Mouse (Mus musculus) CH12.LX (cell line): ENCODE data around the gene Gm49450. TPM values are rescaled to one million over a fixed set of nuclear protein-coding genes. Genes with fewer than 3 reads are reported as not detected.

Source experiments
- DNase-seq: peaks from one replicate; pipeline ENCODE4 v3.0.0-alpha.2; 2013; ENCODE audit errors: extremely low read depth
- H3K27ac ChIP-seq: 2 replicates; pipeline ENCODE4 v1.5.1; 2012; ENCODE audit warnings: low read depth, mild to moderate bottlenecking, control low read depth, moderate library complexity; ENCODE audit not compliant: insufficient read depth
- H3K27me3 ChIP-seq: replicated peaks from 2 replicates; pipeline ENCODE3; 2012; ENCODE audit warnings: inconsistent platforms
- H3K36me3 ChIP-seq, 2 experiments: replicated peaks in 1 of 2; 2 replicates each; pipeline versions ENCODE3 to v1.6.1; 2012; ENCODE audit warnings: inconsistent platforms in 1 of 2, low read length in 1 of 2, mild to moderate bottlenecking in 1 of 2, mixed read lengths in 1 of 2, moderate library complexity in 1 of 2; ENCODE audit not compliant: control insufficient read depth in 1 of 2, insufficient read depth in 1 of 2
- H3K4me1 ChIP-seq, 2 experiments: 2 replicates each; pipeline ENCODE4 v1.6.1; 2012; ENCODE audit warnings: inconsistent platforms in 1 of 2, moderate library complexity in 1 of 2; ENCODE audit not compliant: insufficient read depth in 2 of 2, control insufficient read depth in 1 of 2
- H3K4me2 ChIP-seq: 2 replicates; pipeline ENCODE4 v1.6.1; 2012; ENCODE audit warnings: low read depth, mild to moderate bottlenecking, control low read depth; ENCODE audit not compliant: poor library complexity, insufficient read depth, severe bottlenecking
- H3K4me3 ChIP-seq, 3 experiments: fragments of 150-350 bp in 1 of 3; sonication (generic) in 1 of 3; replicated peaks in 1 of 3; 2 replicates each; pipeline versions ENCODE3 to v1.5.1; 2011 to 2012; ENCODE audit warnings: low read depth in 2 of 3, low read length in 2 of 3, mild to moderate bottlenecking in 2 of 3, moderate library complexity in 2 of 3, control low read depth in 1 of 3, improper control_type of control experiment in 1 of 3, inconsistent platforms in 1 of 3, mixed read lengths in 1 of 3; ENCODE audit not compliant: poor library complexity in 1 of 3
- H3K79me2 ChIP-seq: replicated peaks from 2 replicates; pipeline ENCODE4 v1.6.1; 2012; ENCODE audit warnings: mild to moderate bottlenecking, moderate library complexity; ENCODE audit not compliant: control insufficient read depth, poor library complexity, insufficient read depth, severe bottlenecking; ENCODE audit errors: extremely low read depth
- H3K9ac ChIP-seq: 2 replicates; pipeline ENCODE4 v1.6.1; 2012; ENCODE audit warnings: low read depth, mild to moderate bottlenecking, control low read depth, moderate library complexity; ENCODE audit not compliant: insufficient read depth
- H3K9me3 ChIP-seq: replicated peaks from 2 replicates; pipeline ENCODE3; 2012; ENCODE audit warnings: low read length, inconsistent platforms, mixed read lengths
- BHLHE40 ChIP-seq: IDR thresholded peaks from 2 replicates; pipeline ENCODE4 v1.6.1; 2011; ENCODE audit warnings: mild to moderate bottlenecking, low read depth, low read length, improper control_type of control experiment
- CHD1 ChIP-seq: IDR thresholded peaks from 2 replicates; pipeline ENCODE4 v1.6.1; 2012; ENCODE audit warnings: low read depth, low read length, improper control_type of control experiment, inconsistent platforms
- CHD2 ChIP-seq: IDR thresholded peaks from 2 replicates; pipeline ENCODE4 v1.6.1; 2011; ENCODE audit warnings: low read length, improper control_type of control experiment
- E2F4 ChIP-seq: IDR thresholded peaks from 2 replicates; pipeline ENCODE4 v1.6.1; 2011; ENCODE audit warnings: low read depth, low read length, improper control_type of control experiment; ENCODE audit not compliant: insufficient replicate concordance
- EP300 ChIP-seq: IDR thresholded peaks from 2 replicates; pipeline ENCODE4 v1.6.1; 2011; ENCODE audit warnings: low read length, improper control_type of control experiment
- ETS1 ChIP-seq: conservative IDR thresholded peaks from 2 replicates; pipeline ENCODE4 v1.6.1; 2012; ENCODE audit warnings: low read depth, mild to moderate bottlenecking, inconsistent platforms, low read length, improper control_type of control experiment, moderate library complexity
- GABPA ChIP-seq: IDR thresholded peaks from 2 replicates; pipeline ENCODE4 v1.6.1; 2012; ENCODE audit warnings: low read depth, low read length, improper control_type of control experiment, inconsistent platforms; ENCODE audit not compliant: insufficient replicate concordance
- IRF4 ChIP-seq: IDR thresholded peaks from 2 replicates; pipeline ENCODE4 v1.6.1; 2014; ENCODE audit warnings: low read depth, mild to moderate bottlenecking, inconsistent platforms, low read length, improper control_type of control experiment
- JUN ChIP-seq: IDR thresholded peaks from 2 replicates; pipeline ENCODE4 v1.6.1; 2011; ENCODE audit warnings: low read depth, mild to moderate bottlenecking, low read length, improper control_type of control experiment, moderate library complexity; ENCODE audit not compliant: insufficient read depth
- KAT2A ChIP-seq: IDR thresholded peaks from 2 replicates; pipeline ENCODE4 v1.6.1; 2012; ENCODE audit warnings: low read length, improper control_type of control experiment, inconsistent platforms; ENCODE audit not compliant: insufficient replicate concordance
- MAX ChIP-seq: IDR thresholded peaks from 2 replicates; pipeline ENCODE4 v1.6.1; 2011; ENCODE audit warnings: low read length, improper control_type of control experiment
- MAZ ChIP-seq: IDR thresholded peaks from 2 replicates; pipeline ENCODE4 v1.6.1; 2012; ENCODE audit warnings: low read depth, mild to moderate bottlenecking, inconsistent platforms, low read length, improper control_type of control experiment, moderate library complexity
- MEF2A ChIP-seq: IDR thresholded peaks from 2 replicates; pipeline ENCODE4 v1.6.1; 2014; ENCODE audit warnings: low read depth, mild to moderate bottlenecking, inconsistent platforms, low read length, improper control_type of control experiment, borderline replicate concordance
- NELFE ChIP-seq: IDR thresholded peaks from 2 replicates; pipeline ENCODE4 v1.6.1; 2011; ENCODE audit warnings: low read depth, low read length, improper control_type of control experiment
- NRF1 ChIP-seq: IDR thresholded peaks from 2 replicates; pipeline ENCODE4 v1.6.1; 2014; ENCODE audit warnings: low read depth, mild to moderate bottlenecking, inconsistent platforms, low read length, improper control_type of control experiment, moderate library complexity
- POLR2AphosphoS2 ChIP-seq: IDR thresholded peaks from 2 replicates; pipeline ENCODE4 v1.6.1; 2011; ENCODE audit warnings: low read depth, low read length, improper control_type of control experiment
- SIN3A ChIP-seq: IDR thresholded peaks from 2 replicates; pipeline ENCODE4 v1.6.1; 2012; ENCODE audit warnings: low read length, improper control_type of control experiment, inconsistent platforms
- SMC3 ChIP-seq: IDR thresholded peaks from 2 replicates; pipeline ENCODE4 v1.6.1; 2011; ENCODE audit warnings: low read depth, low read length, improper control_type of control experiment
- TBP ChIP-seq: conservative IDR thresholded peaks from 2 replicates; pipeline ENCODE4 v1.6.1; 2011; ENCODE audit warnings: low read depth, low read length, improper control_type of control experiment
- TCF12 ChIP-seq: IDR thresholded peaks from 2 replicates; pipeline ENCODE4 v1.6.1; 2014; ENCODE audit warnings: low read depth, mild to moderate bottlenecking, inconsistent platforms, low read length, improper control_type of control experiment
- USF1 ChIP-seq: IDR thresholded peaks from 2 replicates; pipeline ENCODE4 v1.6.1; 2014; ENCODE audit warnings: low read depth, mild to moderate bottlenecking, inconsistent platforms, low read length, improper control_type of control experiment
- USF2 ChIP-seq: conservative IDR thresholded peaks from 2 replicates; pipeline ENCODE4 v1.6.1; 2011; ENCODE audit warnings: low read depth, low read length, improper control_type of control experiment
- ZC3H11A ChIP-seq: IDR thresholded peaks from 2 replicates; pipeline ENCODE4 v1.6.1; 2012; ENCODE audit warnings: low read depth, mild to moderate bottlenecking, inconsistent platforms, low read length, improper control_type of control experiment
- dilution Hi-C: fragments of 300-500 bp; cut with MboI; formaldehyde crosslinking; loops from 2 replicates; pipeline ENCODE4 v1.14.3; 2020; ENCODE audit warnings: low sequenced_read_pairs; ENCODE audit not compliant: extremely low pct_unique_long_range_greater_than_20kb, extremely low pct_ligation_motif_present
- in situ Hi-C: fragments of 300-500 bp; cut with MboI; formaldehyde crosslinking; loops from 3 replicates; pipeline ENCODE4 v1.14.3; 2019; ENCODE audit warnings: low sequenced_read_pairs, low pct_ligation_motif_present, low pct_unique_long_range_greater_than_20kb, mixed read lengths
- polyA plus RNA-seq: library from polyadenylated mRNA; unstranded; fragments of >175 nt; gene quantifications from 2 replicates; pipeline ENCODE4 v1.2.1, GENCODE M21; 2012; ENCODE audit warnings: low read depth; ENCODE audit not compliant: insufficient read length
- total RNA-seq, 2 experiments: library from RNA; depleted of rRNA; stranded (reverse); fragments of 300-350 nt in 1 of 2; fragments of >200 nt in 1 of 2; gene quantifications; 2 replicates each; pipeline ENCODE4 v1.2.3; 2012 to 2014

The Gm49450 gene
- total and polyA plus RNA-seq, 3 experiments, result 0.38 to 125 (median 4.7) TPM

- TF ChIP-seq POLR2AphosphoS2 (no peak), SMC3 (peak; percentile 77), BHLHE40 (no peak), TBP (no peak), SIN3A (peak; percentile 67), USF2 (no peak), ZC3H11A (peak; percentile 47), CHD2 (0 out of 2 replicates have a peak, but pooled peaks have one; percentile 33), MAX (peak; percentile 50; the same call in 1 of the 2 replicates), MAZ (0 out of 2 replicates have a peak, but pooled peaks have one; percentile 55), E2F4 (no peak), NELFE (0 out of 2 replicates have a peak, but pooled peaks have one; percentile 37), MEF2A (peak; percentile 46; the same call in 1 of the 2 replicates)
Measured at GRCm38 (mm10) chr15:98928598-98929240, 24.6 kb downstream of the Gm49450 start (continued).

GRCm38 (mm10) chr15:98927566-98927965 lies 25.8 kb downstream of the Gm49450 start:
- TF ChIP-seq KAT2A, result no peak
- TF ChIP-seq EP300, result peak; percentile 41; the same call in 1 of the 2 replicates
- TF ChIP-seq E2F4, result no peak
- TF ChIP-seq ETS1, result peak; percentile 67; the same call in 1 of the 2 replicates
- 0 out of 2 replicates have a peak, but pooled peaks have one; percentile 41 for TF ChIP-seq BHLHE40
- TF ChIP-seq CHD1, result no peak
- TF ChIP-seq JUN, result no peak
- no peak for TF ChIP-seq GABPA
- TF ChIP-seq IRF4, result peak; percentile 84
- no peak for TF ChIP-seq TCF12
- peak; percentile 64; the same call in 1 of the 2 replicates for TF ChIP-seq SIN3A
- no peak for TF ChIP-seq MAZ
- TF ChIP-seq TBP, result no peak
- TF ChIP-seq NRF1, result peak; percentile 43; the same call in 1 of the 2 replicates
- no peak for TF ChIP-seq USF1

More at GRCm38 (mm10) chr15:98927566-98927965, 25.8 kb downstream of the Gm49450 start:
- DNase-seq, result no peak
- Histone ChIP-seq H3K9ac (0 out of 2 replicates have a peak overlapping the region, but pooled peaks have one; percentile 24), H3K4me3 (no peak overlapping the region), H3K4me2 (peak overlapping the region; percentile 48), H3K79me2 (no peaks in the 10 kb centered on the region), H3K4me1 (peaks cover 2 to 28% of the 10 kb centered on the region in 2 experiments), H3K27me3 (no peaks in the 10 kb centered on the region), H3K27ac (no peak overlapping the region), H3K9me3 (peaks cover 3% of the 10 kb centered on the region), H3K36me3 (peaks cover 10 to 20% of the 10 kb centered on the region in 2 experiments)
- in situ Hi-C loops, result loop anchor here (10.0 to 25.0 kb wide), 3 partner anchors 1265 to 1433 kb away; no protein-coding TSS in a partner anchor
- dilution Hi-C loops, result no loop called here
